Mouse (Mus musculus): Measurements from ENCODE around the gene Iqcf5.
"Not testable (repeated sequence)": the region's sequence is repeated elsewhere in the genome, so short reads cannot be mapped to it uniquely, and the experiment has no call there.

Iqcf5 gene

DNA sequence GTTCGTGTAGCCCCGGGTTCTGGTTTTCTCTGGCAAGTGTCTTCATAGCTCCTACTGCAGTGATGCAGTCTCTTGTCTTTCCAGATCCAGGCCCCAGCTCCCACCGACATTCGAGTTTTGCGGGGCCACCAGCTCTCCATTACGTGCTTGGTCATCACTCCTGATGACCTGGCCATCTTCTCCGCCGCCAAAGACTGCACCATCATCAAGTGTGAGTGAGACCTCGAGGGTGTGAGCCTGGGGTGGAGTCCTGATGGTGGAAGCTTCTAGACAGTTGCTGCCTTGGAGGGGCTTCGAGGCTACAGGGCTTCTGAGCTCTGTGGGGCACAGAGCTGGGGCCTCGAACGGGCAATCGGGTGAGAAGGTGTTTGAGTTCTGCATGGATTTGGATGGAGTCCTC lies 32.7 kb upstream of the Iqcf5 start:
- no peak for DNase-seq

DNA sequence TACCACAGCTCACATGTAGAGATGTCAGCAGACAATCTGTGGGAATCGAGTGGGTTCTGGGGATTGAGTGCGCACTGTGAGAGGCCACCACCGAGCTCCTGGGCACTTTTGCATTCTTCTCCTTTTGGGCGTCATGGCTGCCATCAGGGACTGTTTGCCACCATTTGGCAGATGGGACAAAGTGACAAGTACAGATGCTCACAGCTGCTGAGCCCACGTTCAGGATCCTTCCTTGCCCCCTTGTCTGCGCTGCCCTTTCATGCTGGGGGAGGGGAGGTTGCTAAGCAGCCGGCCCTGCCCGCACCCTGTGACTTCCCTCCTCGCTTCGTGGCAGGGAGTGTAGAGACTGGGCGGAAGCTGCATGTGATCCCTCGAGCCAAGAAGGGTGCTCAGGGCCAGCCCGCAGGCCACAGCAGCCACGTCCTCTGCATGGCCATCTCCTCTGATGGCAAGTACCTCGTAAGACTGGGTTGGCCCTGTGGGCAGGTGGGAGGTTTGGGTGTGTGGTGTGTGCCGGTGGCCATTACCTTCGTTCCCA lies 31.7 kb upstream of the Iqcf5 start:
- no peak for DNase-seq

DNA sequence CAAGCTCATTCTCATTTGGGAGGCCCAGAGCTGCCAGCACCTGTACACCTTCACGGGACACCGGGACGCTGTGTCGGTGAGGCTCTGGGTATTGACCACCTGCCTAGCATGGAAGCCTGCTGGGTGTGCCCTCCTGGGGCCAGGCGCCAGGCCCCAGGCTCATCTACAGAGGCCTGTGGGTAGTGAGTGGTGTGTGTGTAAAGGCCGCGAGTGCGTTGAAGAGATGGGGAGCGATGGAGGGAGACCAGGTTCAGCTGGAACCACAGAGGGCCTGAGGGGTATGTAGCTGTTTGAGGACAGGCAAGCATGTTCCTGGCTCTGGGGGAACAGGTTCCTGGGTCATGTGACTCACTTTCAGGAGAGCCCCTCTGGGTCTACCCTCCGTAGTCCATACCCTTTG lies 31.2 kb upstream of the Iqcf5 start:
- DNase-seq: no peak

DNA sequence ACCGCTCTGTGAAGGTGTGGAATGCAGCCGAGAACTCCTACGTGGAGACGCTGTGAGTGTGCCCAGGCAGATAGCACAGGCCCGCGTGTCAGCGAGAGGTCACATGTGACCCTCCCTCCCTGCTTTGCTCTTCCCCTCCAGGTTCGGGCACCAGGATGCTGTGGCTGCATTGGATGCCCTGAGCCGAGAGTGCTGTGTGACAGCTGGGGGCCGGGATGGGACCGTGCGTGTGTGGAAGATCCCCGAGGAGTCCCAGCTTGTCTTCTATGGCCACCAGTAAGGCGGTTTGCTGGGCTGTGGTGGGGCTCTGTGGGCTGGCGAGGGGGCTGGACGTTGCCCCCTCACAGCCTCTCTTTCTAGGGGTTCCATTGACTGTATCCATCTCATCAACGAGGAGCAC lies 30.8 kb upstream of the Iqcf5 start:
- DNase-seq: no peak

DNA sequence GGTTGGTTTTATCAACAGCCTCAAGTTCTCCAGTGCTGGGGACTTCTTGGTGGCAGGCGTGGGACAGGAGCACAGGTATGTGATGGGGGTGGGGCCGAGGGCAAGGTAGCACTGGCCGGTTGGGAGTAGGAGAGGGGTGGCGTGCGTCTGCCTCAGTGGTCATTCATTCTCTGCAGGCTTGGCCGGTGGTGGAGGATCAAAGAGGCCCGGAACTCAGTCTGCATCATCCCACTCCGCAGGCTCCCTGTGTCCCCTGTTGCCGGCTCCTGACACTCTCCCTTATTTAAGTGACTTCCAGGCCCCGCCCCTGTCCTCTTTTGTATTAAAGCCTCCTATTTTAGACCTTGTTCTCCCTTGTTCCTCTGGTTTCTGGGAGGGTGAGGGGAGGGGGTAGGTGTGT lies 29.3 kb upstream of the Iqcf5 start:
- no peak for DNase-seq

DNA sequence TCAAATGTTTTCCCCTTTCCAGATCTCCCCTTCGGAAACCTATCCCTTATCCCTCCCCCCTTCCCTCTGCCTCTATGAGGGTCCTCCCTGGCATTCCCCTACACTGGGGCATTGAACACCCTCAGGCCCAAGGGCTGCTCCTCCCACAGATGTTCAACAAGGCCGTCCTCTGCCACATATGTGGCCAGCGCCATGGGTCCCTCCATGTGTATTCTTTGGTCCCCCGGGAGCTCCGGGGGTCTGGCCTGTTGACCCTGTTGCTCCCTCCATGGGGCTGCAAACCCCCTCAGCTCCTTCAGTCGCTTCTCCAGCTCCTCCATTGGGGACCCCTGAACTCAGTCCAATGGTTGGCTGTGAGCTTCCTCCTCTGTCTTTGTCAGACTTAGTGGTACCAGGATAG lies 26.8 kb upstream of the Iqcf5 start:
- not testable (repeated sequence) for DNase-seq

DNA sequence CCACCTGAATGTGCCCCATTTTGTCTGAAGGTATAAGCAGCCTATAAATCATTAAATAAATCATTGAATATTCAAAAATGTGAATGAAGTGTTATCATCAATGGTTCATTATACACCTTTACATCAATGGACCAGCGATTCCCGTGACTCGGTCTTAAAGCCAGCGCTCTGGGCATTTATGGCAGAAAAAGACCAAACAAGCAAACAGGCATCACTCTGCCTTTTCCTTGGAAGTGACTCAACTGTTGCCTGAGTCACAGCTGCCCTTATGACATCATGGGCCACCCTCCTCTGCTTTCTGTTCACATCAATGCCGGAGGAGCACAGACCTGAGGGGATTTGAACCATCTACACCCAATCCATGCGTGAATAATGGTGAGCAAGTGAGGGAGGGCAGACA lies 14.7 kb upstream of the Iqcf5 start, which contains the start of gene Iqcf1:
TSS of gene Iqcf1 (plus strand) at position 301 of the 400 bp plus-strand sequence.
- DNase-seq: no peak

DNA sequence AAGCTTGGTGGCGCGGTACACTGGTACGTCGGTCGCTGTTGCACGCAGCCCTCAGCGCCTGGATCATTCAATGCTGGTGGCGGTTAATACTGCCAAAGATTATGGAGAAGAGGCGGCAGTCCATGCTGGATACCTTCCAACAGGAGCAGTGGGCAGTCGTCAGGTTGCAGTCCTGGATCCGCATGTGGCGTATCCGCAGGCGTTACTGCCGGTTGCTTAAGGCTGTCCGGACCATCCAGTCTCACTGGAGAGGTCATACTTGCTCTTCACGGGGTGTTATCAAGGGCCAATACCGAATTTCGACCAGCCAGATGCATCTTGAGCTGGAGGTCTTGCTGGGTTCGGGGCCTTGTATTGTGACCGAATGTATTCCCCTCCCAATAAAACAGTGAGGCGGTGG lies 12.5 kb upstream of the Iqcf5 start:
- no peak for DNase-seq

DNA sequence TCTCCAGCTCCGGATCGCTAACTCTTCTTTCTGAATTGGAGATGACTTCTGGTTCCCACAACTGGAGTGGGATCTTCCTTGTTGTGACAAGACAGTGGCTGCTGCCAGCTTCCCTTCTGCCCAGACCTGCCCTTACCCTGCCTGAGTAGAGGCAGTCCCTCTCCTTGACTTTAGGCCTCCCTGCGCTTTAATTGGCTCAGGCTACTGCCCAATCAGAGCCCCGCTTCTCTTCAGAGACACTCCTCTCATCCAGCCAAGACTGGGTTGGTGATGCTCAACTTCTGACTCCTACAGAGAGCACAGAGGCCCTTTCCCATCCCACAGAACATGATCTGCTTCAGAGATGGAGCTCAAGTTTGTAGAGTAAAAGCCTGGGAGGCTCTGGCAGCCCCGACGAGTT lies 10.1 kb upstream of the Iqcf5 start:
- DNase-seq: no peak

DNA sequence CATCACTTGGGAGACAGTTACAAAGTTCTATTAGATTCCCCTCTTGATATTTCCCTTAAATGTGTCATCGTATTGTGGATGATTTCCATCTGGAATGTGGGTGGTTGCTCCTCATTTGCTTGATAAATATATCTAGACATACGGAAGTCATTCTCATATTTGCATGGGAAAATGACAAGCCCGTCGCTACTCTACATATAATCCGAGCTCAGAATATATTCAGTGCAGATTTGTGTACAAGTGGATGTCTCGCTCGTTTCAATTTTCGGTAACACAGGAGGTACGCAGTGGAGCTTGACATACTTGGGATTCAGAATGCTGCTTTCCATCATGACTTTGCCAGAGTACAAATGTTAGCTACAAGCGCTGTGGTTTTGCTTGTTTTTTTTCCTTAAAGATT lies 5.0 kb upstream of the Iqcf5 start:
- no peak for DNase-seq

DNA sequence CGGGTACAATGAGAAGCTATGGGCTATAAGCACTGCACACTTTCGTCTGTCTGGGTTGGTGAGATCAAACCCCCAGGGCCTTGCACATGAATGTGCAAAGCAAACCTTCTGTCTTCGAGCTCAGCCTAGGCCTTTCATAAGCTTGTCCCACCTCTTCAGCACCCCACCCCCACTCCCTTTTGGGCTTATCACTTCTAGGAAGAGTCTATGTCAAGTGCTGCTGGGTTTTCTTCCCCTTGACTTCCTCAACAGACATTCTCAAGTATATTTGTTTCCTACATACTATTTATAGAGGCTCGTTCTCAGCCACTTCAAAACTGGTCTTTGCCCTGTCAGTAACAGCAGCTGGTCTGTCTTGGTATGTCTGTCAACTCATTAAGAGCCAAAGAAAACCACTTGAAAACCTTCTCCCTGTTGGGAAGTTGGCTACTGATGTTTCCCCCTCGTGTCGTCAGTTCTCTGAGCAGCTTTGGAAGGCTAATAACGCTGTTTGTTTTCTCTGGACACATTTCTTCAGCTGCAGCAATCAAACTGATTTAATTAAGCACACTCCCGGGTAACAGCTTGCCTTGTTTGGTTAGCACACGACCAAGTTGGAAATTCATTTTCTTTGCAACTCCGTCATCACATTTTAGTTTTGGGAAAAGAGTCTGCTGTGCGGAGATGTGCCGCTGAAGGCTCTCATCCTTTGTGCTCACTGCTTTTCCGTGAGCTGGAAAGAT lies 1.5 kb upstream of the Iqcf5 start:
- no peak for DNase-seq

DNA sequence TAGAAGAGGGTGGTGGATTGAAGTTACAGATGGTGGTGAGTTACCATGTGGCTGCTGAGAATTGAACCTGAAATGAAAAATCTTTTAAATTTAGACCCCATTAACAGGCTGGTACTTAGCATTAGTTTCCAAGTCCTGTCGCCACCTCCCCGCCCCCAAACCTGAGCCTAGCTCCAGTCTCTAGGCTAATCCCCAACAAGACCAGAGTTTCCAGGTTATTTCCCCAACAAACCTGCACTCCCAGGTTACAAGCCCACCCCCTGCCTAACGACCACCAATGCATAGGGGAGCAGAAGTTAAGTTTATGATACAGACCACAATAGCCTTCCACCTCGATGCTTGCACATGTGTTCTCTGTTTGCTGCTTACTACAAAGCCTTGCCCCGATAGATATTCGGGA lies 807 bp upstream of the Iqcf5 start:
- no peak for DNase-seq

DNA sequence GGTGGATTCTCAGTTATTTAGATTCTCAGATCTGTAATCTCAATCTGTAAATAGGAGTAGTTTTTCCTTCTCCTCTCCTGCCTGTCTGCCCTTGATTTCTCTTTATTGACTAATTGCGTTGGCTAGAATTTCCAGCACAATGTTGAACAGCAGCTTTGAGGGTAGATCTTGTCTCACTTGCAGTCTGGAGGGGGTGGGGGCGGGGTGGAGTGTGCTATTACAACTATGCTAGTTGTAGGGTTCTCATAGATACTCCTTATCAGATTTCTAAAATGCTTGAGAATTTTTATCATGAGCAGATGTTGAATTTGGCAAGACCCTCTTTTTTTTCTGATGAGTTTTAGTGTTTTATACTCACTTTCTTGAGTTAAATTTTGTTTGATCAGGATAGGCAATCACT lies 5.1 kb downstream of the Iqcf5 start:
- DNase-seq: no peak

DNA sequence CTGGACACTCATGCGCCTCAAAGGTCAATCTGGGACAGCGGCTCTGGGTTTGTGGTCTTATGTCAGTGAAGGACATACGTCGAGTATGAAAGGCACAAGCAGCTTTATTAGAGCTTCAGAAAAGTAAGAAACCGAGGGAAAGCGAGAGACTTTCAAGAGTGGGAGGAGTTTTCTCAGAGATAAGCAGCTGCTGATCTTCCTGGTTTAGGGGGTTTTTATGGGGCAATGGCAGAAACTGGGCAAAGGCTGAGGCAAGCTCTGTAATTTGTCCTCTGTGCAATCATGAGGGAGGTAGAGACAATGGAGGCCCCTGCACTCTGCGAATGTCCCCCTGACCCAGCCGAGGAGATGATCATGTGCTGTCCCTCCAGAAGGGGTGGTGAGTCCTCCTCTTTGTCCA lies 5.5 kb downstream of the Iqcf5 start:
- no peak for DNase-seq

DNA sequence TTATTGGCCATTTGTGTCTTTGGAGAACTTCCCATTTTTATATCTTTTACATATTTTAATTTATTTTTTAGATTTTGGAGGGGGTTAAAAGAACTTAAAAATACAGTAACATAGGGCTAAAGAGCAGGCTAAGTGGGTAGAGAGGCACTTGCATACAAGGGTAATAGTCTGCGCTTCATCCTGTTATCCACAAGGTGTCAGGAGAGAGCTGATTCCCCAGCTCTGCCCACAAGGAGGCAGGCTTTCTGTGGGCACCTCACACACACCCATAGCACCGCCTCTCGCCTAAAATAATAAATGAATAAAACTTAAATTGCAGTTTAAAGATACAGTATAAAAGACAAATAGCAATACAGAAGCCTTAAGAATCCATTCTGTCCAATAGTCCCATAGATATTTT lies 17.5 kb downstream of the Iqcf5 start:
- DNase-seq: peak; percentile 66

DNA sequence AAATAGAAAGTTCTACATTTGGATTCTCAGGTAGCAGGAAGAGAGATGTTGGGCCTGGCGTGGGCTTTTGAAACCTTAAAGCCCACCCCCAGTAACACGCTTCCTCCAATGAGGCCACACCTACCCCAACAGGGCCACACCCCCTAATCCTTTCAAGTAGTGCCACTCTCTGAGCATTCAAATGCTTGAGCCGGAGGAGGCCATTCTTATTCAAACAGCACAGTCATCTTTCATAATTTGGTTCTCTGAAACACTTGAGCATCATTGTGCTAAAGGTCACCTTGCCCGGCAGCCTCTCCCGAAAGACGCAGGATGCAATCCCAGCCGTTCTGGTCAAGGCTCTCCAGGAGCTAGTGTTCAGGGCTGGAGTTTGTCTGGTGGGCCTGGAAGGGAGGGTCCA lies 19.9 kb downstream of the Iqcf5 start:
- no peak for DNase-seq

DNA sequence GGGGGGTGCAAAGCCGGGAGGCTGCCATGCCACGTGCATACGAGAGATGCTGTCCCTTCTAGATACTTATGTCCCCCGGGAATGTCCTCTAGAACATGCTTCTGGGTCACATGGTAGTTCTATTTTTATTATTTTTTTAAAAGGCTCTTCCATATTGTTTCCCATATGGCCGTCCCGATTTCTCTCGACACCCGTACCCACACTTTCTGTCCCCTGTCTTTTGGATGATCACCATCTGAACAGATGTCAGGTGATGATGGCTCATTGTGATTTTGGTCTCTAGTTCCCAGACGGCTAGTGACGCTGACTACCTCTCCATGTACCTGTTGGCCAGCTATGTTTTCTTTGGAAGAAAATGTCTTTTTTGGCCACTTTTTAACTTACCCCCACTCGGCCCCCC lies 20.6 kb downstream of the Iqcf5 start:
- no peak for DNase-seq

DNA sequence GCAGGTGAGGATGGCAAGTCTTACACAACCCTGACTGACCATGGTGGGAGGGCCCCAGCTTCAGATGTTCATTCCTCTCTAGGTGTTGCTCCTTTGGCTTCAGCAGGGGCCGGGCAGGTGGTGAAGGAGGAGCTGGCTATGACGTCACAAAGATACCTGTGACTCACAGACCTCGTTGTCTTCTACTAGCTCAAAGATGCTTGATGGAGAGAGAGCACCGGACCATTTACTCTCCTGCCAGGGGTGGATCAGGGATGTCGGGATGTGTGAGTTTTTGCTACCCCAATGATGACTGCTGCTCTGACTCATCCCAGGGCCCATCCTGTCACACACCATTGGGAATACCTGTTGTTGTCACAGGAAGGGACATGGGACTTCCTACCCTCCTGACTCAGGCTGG lies 47.2 kb downstream of the Iqcf5 start, which contains the start of gene Iqcf3:
TSS of gene Iqcf3 (minus strand) at position 101 of the 400 bp plus-strand sequence.
- DNase-seq: no peak

DNA sequence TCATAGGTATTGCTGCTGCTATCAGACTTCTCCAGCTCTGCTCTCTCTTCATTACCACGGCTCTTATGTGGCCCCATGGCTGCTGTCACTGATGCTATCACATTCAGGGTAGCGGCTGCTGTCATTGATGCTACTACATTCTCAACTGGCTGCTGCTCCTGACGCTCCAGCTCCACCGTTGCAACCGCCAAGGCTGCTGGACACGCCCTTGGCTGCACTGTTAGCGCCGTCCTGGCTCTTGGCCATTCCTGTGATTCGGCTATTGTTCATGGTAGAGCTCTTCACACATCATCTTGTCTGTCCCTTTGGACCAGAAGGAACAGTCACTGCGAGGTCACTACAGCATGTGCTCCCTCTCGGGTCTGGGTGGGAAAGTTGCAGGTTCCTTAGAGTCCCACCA lies 47.9 kb downstream of the Iqcf5 start:
- no peak for DNase-seq

DNA sequence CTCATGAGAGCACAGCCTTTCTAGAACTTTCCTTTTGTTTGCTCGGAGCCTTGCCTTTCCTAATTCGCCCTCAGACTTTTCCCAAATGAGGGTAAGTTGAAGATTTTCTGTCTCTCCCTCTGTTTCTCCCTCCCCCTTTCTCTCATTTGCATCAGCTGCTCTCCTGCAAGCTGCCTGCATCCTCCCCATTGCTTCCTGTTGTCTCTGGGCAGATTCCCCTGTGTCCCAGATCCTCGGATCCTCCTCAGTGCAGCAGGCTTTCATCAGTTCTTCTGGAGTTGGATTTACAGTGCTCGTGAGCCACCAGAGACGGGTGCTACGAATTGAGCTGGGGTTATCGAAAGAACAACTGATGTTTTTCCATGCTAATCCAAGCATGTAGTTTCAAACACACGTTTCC lies 49.7 kb downstream of the Iqcf5 start:
- DNase-seq: no peak
